Mouse (Mus musculus) liver, embryonic 18 days (tissue): ENCODE measurements around the gene Olfr25. TPM values are rescaled to one million over a fixed set of nuclear protein-coding genes. Genes with fewer than 3 reads are reported as not detected.

Experiments used
- polyA plus RNA-seq: library from polyadenylated mRNA; depleted of rRNA; stranded (reverse); fragments of >200 nt; gene quantifications from 2 replicates; pipeline ENCODE4 v1.2.3, GENCODE M21; 2012; rRNA removed

The Olfr25 gene
- not detected in 2 replicates for polyA plus RNA-seq

GRCm38 (mm10) chr9:38328760-38329159, at the start of gene Olfr25:
Gene Olfr25, plus strand, starts transcription at chr9:38329060.

GRCm38 (mm10) chr9:38290807-38291206, 38.1 kb upstream of the Olfr25 start, which contains the start of gene Olfr896-ps1:
Gene Olfr896-ps1, plus strand, starts transcription at chr9:38291107.

GRCm38 (mm10) chr9:38348111-38348510, 19.3 kb downstream of the Olfr25 start, which contains the start of gene Olfr898:
Gene Olfr898, plus strand, starts transcription at chr9:38348411.

GRCm38 (mm10) chr9:38366596-38366995, 37.7 kb downstream of the Olfr25 start, which contains the start of gene Olfr250:
Gene Olfr250, plus strand, starts transcription at chr9:38366896.

GRCm38 (mm10) chr9:38376786-38377185, 47.9 kb downstream of the Olfr25 start, which contains the start of gene Olfr251:
Gene Olfr251, plus strand, starts transcription at chr9:38377086.

Other genes with a start within 250 kb of the Olfr25 start
- gene Olfr887, start 245.0 kb upstream of the Olfr25 start, polyA plus RNA-seq: not detected in 2 replicates
- not detected in 2 replicates for gene Olfr888, start 220.9 kb upstream of the Olfr25 start, polyA plus RNA-seq
- under 0.01 TPM in 1 of 2 replicates, not detected in the other for gene Olfr889, start 213.9 kb upstream of the Olfr25 start, polyA plus RNA-seq
- not detected in 2 replicates for gene Olfr890, start 186.5 kb upstream of the Olfr25 start, polyA plus RNA-seq
- gene Olfr891, start 148.2 kb upstream of the Olfr25 start, polyA plus RNA-seq: not detected in 2 replicates
- gene Olfr893, start 120.7 kb upstream of the Olfr25 start, polyA plus RNA-seq: not detected in 2 replicates
- gene Olfr894, start 111.0 kb upstream of the Olfr25 start, polyA plus RNA-seq: not detected in 2 replicates
- not detected in 2 replicates for gene Olfr143, start 76.3 kb upstream of the Olfr25 start, polyA plus RNA-seq
- gene Olfr895, start 61.2 kb upstream of the Olfr25 start, polyA plus RNA-seq: not detected in 2 replicates
- gene Olfr896-ps1, start 38.0 kb upstream of the Olfr25 start, polyA plus RNA-seq: not detected in 2 replicates
- not detected in 2 replicates for gene Olfr898, start 19.4 kb downstream of the Olfr25 start, polyA plus RNA-seq
- gene Olfr250, start 37.8 kb downstream of the Olfr25 start, polyA plus RNA-seq: not detected in 2 replicates
- not detected in 2 replicates for gene Olfr251, start 48.0 kb downstream of the Olfr25 start, polyA plus RNA-seq
- gene Olfr147, start 72.6 kb downstream of the Olfr25 start, polyA plus RNA-seq: not detected in 2 replicates
- gene Olfr901, start 100.4 kb downstream of the Olfr25 start, polyA plus RNA-seq: not detected in 2 replicates
- not detected in 2 replicates for gene Olfr902, start 118.6 kb downstream of the Olfr25 start, polyA plus RNA-seq
- not detected in 2 replicates for gene Olfr904, start 134.1 kb downstream of the Olfr25 start, polyA plus RNA-seq
- not detected in 2 replicates for gene Olfr905, start 142.0 kb downstream of the Olfr25 start, polyA plus RNA-seq
- gene Olfr906, start 158.0 kb downstream of the Olfr25 start, polyA plus RNA-seq: not detected in 2 replicates
- not detected in 2 replicates for gene Olfr907, start 166.7 kb downstream of the Olfr25 start, polyA plus RNA-seq
- gene Olfr911-ps1, start 192.5 kb downstream of the Olfr25 start, polyA plus RNA-seq: not detected in 2 replicates
- gene Olfr910, start 208.8 kb downstream of the Olfr25 start, polyA plus RNA-seq: not detected in 2 replicates